Mouse (Mus musculus) bone marrow macrophage, adult 2 months (primary cell): Measurements from ENCODE around the gene Sbk1.

Source experiments
- CTCF ChIP-seq: IDR thresholded peaks from 2 replicates; pipeline ENCODE4 v1.5.1; 2012; ENCODE audit warnings: low read depth, mild to moderate bottlenecking, low read length, moderate library complexity
- POLR2A ChIP-seq: IDR thresholded peaks from 2 replicates; pipeline ENCODE4 v1.6.1; 2012; ENCODE audit warnings: mild to moderate bottlenecking, low read depth, low read length, borderline replicate concordance

DNA sequence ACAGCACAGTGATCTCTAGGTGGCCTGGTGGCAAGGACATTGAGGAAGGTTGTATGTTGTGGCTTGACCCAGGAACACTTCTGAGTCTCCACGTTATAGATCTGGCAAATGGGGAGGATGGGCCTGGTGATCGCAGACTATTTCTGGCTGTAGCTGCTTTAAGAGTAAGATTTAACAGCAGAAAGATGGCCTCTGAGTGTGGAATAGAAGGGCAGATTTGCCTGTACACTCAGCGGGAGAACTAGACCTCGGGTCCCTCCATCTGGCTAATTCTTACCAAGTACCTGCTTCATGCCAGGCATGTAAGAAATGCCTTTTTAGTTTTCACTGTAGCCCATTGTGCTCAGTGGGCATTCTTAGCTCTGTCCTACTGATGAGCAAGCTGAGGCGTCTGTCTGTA, 6.4 kb downstream of the Sbk1 start:
- TF ChIP-seq CTCF (no peak), POLR2A (no peak)
